9 mouse cellular contexts compared by ENCODE assay signal in genomic region chr10:68356093-68356485, GRCm38 (mm10).
DNase-seq lines count a peak whose midpoint lies in the region; ATAC-seq and TF ChIP-seq lines count a peak whose summit lies in the region.
"Had no signal": no experiment of that assay in that cellular context is flagged by ENCODE, and none has a peak within 500 bp of the region (broad histone marks: within the 10 kb centered on the region; RNA-seq: fewer than 3 reads in every experiment).

No protein-coding gene starts in this region.

- 0 out of 2 replicates have a peak, but pooled peaks have one; percentile 13 for ATAC-seq in neural tube, embryonic 11.5 days (ENCODE audit: insufficient read depth, low FRiP score, low TSS enrichment)
- ATAC-seq in intestine, postnatal 0 days, result no peak; the same call in 1 of the 2 replicates
- ATAC-seq in stomach, embryonic 16.5 days (ENCODE audit: insufficient read depth, low FRiP score), result no peak

- TF ChIP-seq CTCF in cerebellum, adult 2 months (IDR thresholded peaks at IDR 0.05; ENCODE audit: borderline replicate concordance, insufficient read depth, low read depth, low read length), result no peak
- no peak for TF ChIP-seq CTCF in intestine, postnatal 0 days (IDR thresholded peaks at IDR 0.05; ENCODE audit: low read depth)

- peak overlapping the region; percentile 9 for H3K4me3 ChIP-seq in cerebellum, adult 2 months (replicated peaks; ENCODE audit: insufficient read depth, low read depth, low read length)
- no peak overlapping the region for H3K4me3 ChIP-seq in neural tube, embryonic 11.5 days (ENCODE audit: low read depth, low read length)
- H3K4me3 ChIP-seq in intestine, postnatal 0 days (ENCODE audit: low read depth, low read length), result no peak overlapping the region; the same call in 1 of the 2 replicates
- H3K4me3 ChIP-seq in stomach, embryonic 16.5 days (replicated peaks; ENCODE audit: low read length), result no peak overlapping the region
- H3K4me3 ChIP-seq: liver, embryonic 15.5 days had no signal

- TF ChIP-seq POLR2A in cerebellum, adult 2 months (IDR thresholded peaks at IDR 0.05; ENCODE audit: borderline replicate concordance, insufficient read depth, low read length), result no peak

- DNase-seq in cerebellum, adult 2 months, result no peak
- DNase-seq in cerebellum, adult 8-10 months, result no peak
- DNase-seq in neural tube, embryonic 11.5 days (ENCODE audit: low spot score), result no peak
- DNase-seq in neural tube, embryonic 10.5 days (ENCODE audit: extremely low spot score, low spot score), result no peak
- DNase-seq in frontal cortex, adult 2 months (ENCODE audit: extremely low spot score in 1 of 2, low spot score in 1 of 2), result no peak
- DNase-seq in thymus, postnatal 25 days, result no peak

- H3K36me3 ChIP-seq in neural tube, embryonic 11.5 days (ENCODE audit: control insufficient read depth, insufficient read depth, low read length), result no peaks in the 10 kb centered on the region
- H3K36me3 ChIP-seq in intestine, postnatal 0 days (ENCODE audit: control insufficient read depth, insufficient read depth), result no peaks in the 10 kb centered on the region
- H3K36me3 ChIP-seq in stomach, embryonic 16.5 days (ENCODE audit: control insufficient read depth, insufficient read depth, low read length), result no peaks in the 10 kb centered on the region
- H3K36me3 ChIP-seq: liver, embryonic 15.5 days had no signal

- no peaks in the 10 kb centered on the region for H3K4me1 ChIP-seq in cerebellum, adult 2 months (ENCODE audit: control insufficient read depth, insufficient read depth, low read length)
- peaks cover 10% of the 10 kb centered on the region; the same call in 1 of the 2 replicates for H3K4me1 ChIP-seq in neural tube, embryonic 11.5 days (ENCODE audit: control insufficient read depth, insufficient read depth, low read length)
- no peaks in the 10 kb centered on the region for H3K4me1 ChIP-seq in intestine, postnatal 0 days (replicated peaks; ENCODE audit: control insufficient read depth, insufficient read depth, low read length)
- H3K4me1 ChIP-seq in stomach, embryonic 16.5 days (ENCODE audit: control insufficient read depth, insufficient read depth, low read length), result peaks cover 16% of the 10 kb centered on the region
- H3K4me1 ChIP-seq: liver, embryonic 15.5 days had no signal

- 14% methylated on average over 6 of the region's 6 CpGs for WGBS in cerebellum, adult 2 months
- WGBS in neural tube, embryonic 11.5 days, result 33% methylated on average over 6 of the region's 6 CpGs
- WGBS in intestine, postnatal 0 days, result 10% methylated on average over 6 of the region's 6 CpGs
- WGBS in stomach, embryonic 16.5 days, result 16% methylated on average over 6 of the region's 6 CpGs

- no peak overlapping the region for H3K9ac ChIP-seq in neural tube, embryonic 11.5 days (ENCODE audit: low read length)
- no peak overlapping the region for H3K9ac ChIP-seq in intestine, postnatal 0 days (ENCODE audit: low read depth, low read length)
- H3K9ac ChIP-seq in stomach, embryonic 16.5 days (ENCODE audit: low read length), result 0 out of 2 replicates have a peak overlapping the region, but pooled peaks have one; percentile 7
- H3K9ac ChIP-seq: liver, embryonic 15.5 days had no signal

- H3K4me2 ChIP-seq in neural tube, embryonic 11.5 days (ENCODE audit: low read depth), result peak overlapping the region; percentile 6; the same call in 1 of the 2 replicates
- peak overlapping the region; percentile 46; the same call in 1 of the 2 replicates for H3K4me2 ChIP-seq in intestine, postnatal 0 days (replicated peaks; ENCODE audit: low read depth)
- peak overlapping the region; percentile 22 for H3K4me2 ChIP-seq in stomach, embryonic 16.5 days (ENCODE audit: low read depth, low read length)
- H3K4me2 ChIP-seq: liver, embryonic 15.5 days had no signal

- H3K27me3 ChIP-seq in cerebellum, adult 2 months (ENCODE audit: control insufficient read depth, insufficient read depth, low read length), result no peaks in the 10 kb centered on the region
- H3K27me3 ChIP-seq in neural tube, embryonic 11.5 days (ENCODE audit: control insufficient read depth, insufficient read depth, low read length), result no peaks in the 10 kb centered on the region
- H3K27me3 ChIP-seq in intestine, postnatal 0 days (replicated peaks; ENCODE audit: control insufficient read depth, insufficient read depth, low read length), result no peaks in the 10 kb centered on the region
- H3K27me3 ChIP-seq in stomach, embryonic 16.5 days (ENCODE audit: control insufficient read depth, insufficient read depth, low read length), result no peaks in the 10 kb centered on the region
- H3K27me3 ChIP-seq: liver, embryonic 15.5 days had no signal

- no peak overlapping the region for H3K27ac ChIP-seq in cerebellum, adult 2 months (ENCODE audit: insufficient read depth, low read length)
- no peak overlapping the region for H3K27ac ChIP-seq in neural tube, embryonic 11.5 days (ENCODE audit: low read depth, low read length)
- peak overlapping the region; percentile 54; the same call in 1 of the 2 replicates for H3K27ac ChIP-seq in intestine, postnatal 0 days (ENCODE audit: low read depth, low read length)
- peak overlapping the region; percentile 86 for H3K27ac ChIP-seq in stomach, embryonic 16.5 days (ENCODE audit: low read length)
- H3K27ac ChIP-seq: liver, embryonic 15.5 days had no signal

- no peaks in the 10 kb centered on the region for H3K9me3 ChIP-seq in neural tube, embryonic 11.5 days (ENCODE audit: control insufficient read depth, low read length)
- H3K9me3 ChIP-seq in intestine, postnatal 0 days (ENCODE audit: control insufficient read depth), result no peaks in the 10 kb centered on the region
- no peaks in the 10 kb centered on the region for H3K9me3 ChIP-seq in stomach, embryonic 16.5 days (replicated peaks; ENCODE audit: control insufficient read depth, low read length)
- H3K9me3 ChIP-seq: liver, embryonic 15.5 days had no signal

Comparison
In these comparisons a context has a peak if more than half of its experiments do, and no peak if none do; other contexts are left out.
1. H3K27ac ChIP-seq: peak in intestine, postnatal 0 days (single experiment) and stomach, embryonic 16.5 days (single experiment); none in cerebellum, adult 2 months (single experiment) and neural tube, embryonic 11.5 days (single experiment).
2. Peak in every context shown above with its lines, with median percentiles within 50 percentile points of each other: H3K4me2 ChIP-seq.